Mouse (Mus musculus) retina, postnatal 7 days (tissue): Measurements from ENCODE around the gene Neurl4.
"Not testable (repeated sequence)": the region's sequence is repeated elsewhere in the genome, so short reads cannot be mapped to it uniquely, and the experiment has no call there.

Experiments
- DNase-seq: peaks from one replicate; pipeline ENCODE4 v3.0.0-alpha.2; 2012; ENCODE audit warnings: low read depth, low spot score

Gene Neurl4

DNA sequence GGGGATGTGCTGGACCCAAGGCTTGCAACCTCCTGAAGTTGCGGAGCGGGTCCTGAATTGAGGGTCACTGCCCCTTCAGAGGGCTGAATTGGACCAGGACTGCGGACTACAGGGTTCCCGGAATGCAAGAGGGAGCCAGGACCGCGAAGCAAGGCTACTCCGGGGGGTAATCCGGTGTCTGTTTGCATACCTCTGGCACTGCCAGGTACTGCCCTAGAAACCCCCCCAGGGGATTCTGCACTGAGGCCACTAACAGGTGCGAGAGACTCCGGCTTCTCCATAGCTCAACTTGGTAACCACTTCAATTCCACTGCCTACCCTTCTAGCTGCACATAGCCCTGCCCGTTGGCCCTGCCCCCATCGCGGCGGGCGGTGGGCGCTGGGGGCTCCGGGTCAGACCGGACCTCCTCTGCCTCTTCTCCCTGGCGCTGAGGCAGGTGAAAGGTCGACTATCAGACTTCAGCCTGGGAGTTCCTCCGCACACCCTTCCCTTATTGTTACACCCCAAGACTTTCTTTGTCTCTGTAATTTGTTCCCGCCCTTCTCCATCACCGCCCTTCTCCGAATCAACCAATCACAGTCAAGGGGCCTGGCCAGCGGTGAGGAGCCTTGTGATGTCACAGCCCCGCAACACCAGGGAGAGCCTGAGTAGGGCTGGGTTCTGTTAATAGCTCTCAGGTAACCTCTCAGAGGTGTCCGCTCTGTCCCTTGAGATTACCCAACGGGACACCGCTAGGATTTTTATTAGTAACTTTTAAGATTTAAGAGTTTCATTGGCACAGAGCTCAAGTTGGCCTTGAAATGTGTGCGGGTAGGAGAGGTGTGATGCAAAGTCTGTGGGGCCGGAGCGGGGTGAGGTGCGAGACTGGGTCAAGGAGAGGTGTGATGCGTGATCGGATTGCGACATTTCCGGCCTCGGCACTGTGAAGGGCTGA, at the start of gene Neurl4, which contains the start of gene 2810408A11Rik:
Gene Neurl4, plus strand, starts transcription at position 602 of the 935 bp plus-strand sequence.
Gene 2810408A11Rik, minus strand, starts transcription at position 517 of the 935 bp plus-strand sequence.
- DNase-seq, result peak; percentile 79

GRCm38 (mm10) chr11:69853994-69854393, 46.9 kb upstream of the Neurl4 start:
- no peak for DNase-seq

DNA sequence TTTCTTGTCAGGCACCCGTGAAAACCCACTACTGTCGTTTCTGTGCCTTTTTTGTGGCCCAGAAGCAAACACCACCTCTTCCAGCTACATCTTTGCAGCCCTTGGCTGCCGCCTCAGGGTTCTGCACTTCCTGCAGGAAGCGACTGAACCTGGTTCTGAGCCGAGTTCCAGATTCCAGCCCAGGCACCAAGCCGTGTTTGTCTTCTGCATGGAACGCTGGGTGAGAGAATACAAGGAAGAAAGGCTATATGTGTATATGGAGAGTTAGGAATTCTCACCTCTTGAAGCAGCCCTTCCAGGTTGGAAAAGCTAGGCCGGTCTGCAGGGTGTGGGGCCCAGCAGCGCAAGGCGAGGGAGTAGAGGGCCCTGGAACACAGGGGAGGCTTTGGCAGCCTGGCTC, 46.2 kb upstream of the Neurl4 start:
- no peak for DNase-seq

- DNase-seq, result no peak
Observed at GRCm38 (mm10) chr11:69855347-69855746, 45.5 kb upstream of the Neurl4 start.

- DNase-seq, result no peak
Observed at GRCm38 (mm10) chr11:69858113-69858998, 42.5 kb upstream of the Neurl4 start, which contains the start of gene Tnk1. Gene Tnk1 (minus strand): TSS chr11:69858730.

DNA sequence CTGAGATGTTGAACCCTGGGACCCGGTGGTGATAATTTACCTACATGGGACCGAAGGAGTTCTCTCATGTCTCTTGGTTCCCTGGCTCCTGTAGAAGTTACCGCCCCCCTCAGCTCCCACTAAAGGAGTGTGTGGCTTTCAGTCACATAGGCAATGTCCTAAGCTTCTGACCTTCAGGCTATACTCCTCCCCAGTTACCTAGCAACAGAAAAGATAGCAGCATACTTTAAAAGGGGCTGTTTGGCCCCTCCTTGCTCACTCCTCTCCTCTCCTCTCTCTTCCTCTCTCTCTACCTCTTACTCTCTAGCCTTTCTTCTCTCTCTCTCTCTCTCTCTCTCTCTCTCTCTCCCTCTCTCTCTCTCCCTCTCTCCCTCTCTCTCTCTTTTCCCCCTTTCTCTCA, 37.1 kb upstream of the Neurl4 start:
- not testable (repeated sequence) for DNase-seq

- no peak for DNase-seq
Observed at GRCm38 (mm10) chr11:69864138-69864860, 36.6 kb upstream of the Neurl4 start.

DNA sequence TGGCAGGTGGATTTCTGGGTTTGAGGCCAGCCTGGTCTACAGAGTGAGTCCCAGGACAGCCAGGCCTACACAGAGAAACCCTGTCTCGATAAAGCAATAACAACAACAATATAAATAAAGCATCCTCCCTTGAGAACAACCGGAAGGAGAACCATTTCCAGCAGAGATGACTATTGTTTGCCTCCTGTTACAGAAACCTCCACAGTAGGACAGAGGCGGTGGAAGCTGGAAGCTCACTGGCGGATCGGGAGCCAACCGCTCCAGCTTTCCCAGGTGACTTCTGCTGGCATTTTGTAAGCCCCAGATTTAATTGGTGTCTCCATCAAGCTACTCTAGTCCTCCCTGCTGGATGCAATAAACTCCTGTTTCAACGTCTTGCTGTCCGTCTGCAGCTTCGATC, 35.3 kb upstream of the Neurl4 start:
- no peak for DNase-seq

GRCm38 (mm10) chr11:69867335-69867734, 33.5 kb upstream of the Neurl4 start:
- no peak for DNase-seq

GRCm38 (mm10) chr11:69870289-69871069, 30.4 kb upstream of the Neurl4 start:
- no peak for DNase-seq

GRCm38 (mm10) chr11:69871822-69872221, 29.1 kb upstream of the Neurl4 start:
- DNase-seq, result no peak

DNA sequence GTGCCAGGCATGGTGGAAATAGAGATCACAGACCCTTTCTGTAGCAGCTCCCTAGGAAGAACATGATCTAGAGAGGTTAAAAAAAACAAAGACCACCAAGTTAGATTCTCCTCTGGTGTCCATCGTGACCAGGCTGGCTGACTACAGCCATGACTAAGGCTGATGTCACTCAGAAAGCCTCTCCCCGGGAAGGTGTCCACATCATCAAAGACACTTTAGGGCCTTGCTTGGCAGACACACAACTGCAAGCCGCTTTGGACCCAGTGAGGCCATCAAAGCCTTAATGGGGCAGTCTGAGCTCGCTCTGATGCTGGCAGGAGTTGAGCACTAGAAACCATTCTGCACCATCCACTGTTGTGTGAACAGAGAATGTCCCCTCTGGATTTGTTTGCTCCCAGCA, 28.4 kb upstream of the Neurl4 start:
- no peak for DNase-seq

DNA sequence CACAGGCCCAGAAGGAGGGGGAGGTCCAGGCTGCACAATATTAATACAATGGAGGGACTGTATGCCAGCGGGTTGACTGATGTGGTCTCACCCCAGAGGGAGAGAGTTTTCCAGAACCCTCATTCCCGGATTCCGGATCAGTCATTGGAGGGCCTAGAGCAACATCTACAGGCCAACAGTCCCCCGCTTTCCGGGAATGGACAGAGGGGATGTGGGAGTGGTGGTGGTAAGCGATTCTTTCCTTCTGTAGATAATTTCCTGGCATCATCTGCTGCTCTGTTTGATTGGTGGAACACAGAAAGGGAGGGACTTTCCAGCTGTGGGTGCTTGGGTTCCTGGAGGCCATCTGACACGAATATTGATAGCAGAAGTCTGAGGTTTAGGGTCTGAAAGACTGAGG, 24.7 kb upstream of the Neurl4 start:
- DNase-seq, result no peak

DNA sequence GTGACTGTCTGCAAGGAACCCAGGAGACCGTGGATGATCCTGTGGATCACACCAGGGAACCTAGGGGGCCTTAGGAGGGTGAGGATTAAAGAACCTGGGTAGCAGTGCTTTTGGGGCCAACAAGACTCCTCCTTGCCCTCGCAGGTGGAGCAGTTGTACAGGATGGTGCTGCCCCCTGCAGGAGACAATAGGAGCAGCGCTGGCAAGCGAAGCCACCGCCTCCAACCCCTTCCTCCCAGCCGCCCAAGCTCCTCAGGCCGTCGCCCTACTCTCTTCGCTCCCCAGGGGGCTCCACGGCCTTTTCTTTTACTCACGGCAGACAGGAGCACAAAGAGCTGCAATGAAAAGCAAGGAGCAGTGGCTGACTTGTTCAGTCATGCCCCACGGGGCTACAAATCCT, 24.0 kb upstream of the Neurl4 start:
- peak; percentile 78 for DNase-seq

DNA sequence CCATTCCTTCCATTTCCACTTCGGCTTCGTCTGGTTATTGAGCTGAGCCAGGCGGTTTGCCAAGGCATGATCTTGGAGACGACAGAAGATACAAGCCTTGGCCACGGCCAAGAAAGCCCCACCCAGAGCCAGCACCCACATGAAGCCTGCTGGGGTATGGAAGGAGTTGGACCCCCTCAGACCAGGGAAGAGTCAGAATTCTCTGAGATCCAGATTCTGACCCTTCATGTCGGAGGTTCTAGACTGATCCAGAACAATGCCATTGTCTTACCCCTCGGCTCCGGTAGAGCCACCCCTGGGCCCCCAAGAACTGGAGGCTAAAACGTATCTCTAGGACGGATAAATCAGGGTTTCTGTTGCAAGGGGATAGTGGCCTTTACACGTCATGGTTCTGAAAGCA, 23.0 kb upstream of the Neurl4 start, which contains the start of gene Tmem95:
Gene Tmem95, minus strand, starts transcription at position 141 of the 400 bp plus-strand sequence.
- DNase-seq, result no peak

- DNase-seq, result no peak
Observed at GRCm38 (mm10) chr11:69878399-69878798, 22.5 kb upstream of the Neurl4 start.

DNA sequence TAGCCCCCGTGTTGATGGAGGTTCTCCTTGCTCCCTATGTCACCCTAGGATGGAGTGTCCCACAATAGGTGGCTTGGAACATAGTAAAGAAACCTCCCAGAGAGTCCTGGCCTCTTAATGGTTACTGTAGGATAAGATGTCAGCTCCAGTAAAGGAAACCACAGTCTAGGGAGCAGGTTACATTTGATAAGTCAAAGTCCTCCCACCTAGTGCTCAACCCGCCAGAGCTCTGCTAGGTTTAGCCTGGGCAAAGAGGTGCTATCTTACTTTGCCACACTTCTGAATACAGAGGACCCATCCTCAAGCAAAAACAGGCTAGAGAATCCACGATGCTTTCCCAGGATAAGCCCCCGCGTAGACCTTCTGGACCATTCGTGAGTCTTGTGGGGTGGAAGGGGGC, 21.9 kb upstream of the Neurl4 start:
- no peak for DNase-seq

- no peak for DNase-seq
Observed at GRCm38 (mm10) chr11:69879711-69880110, 21.2 kb upstream of the Neurl4 start.

GRCm38 (mm10) chr11:69880506-69880852, 20.4 kb upstream of the Neurl4 start:
- DNase-seq, result peak; percentile 53

GRCm38 (mm10) chr11:69880853-69881603, 19.8 kb upstream of the Neurl4 start, which contains the start of gene Kctd11:
Gene Kctd11 (minus strand): TSS chr11:69881406.
- DNase-seq, result peak; percentile 59
